Mouse (Mus musculus) liver, adult 2 months (tissue): ENCODE results near the gene Hist1h2aa.

ENCODE experiments used
- CTCF ChIP-seq: fragments of 200-500 bp; IDR thresholded peaks from 2 replicates; pipeline ENCODE4 v1.5.1; 2011; ENCODE audit warnings: low read depth, low read length, control low read depth
- POLR2A ChIP-seq: fragments of 200-500 bp; IDR thresholded peaks from 2 replicates; pipeline ENCODE4 v1.6.1; 2011; ENCODE audit warnings: low read length, control low read depth; ENCODE audit not compliant: insufficient read depth; ENCODE audit errors: extremely low read depth

DNA sequence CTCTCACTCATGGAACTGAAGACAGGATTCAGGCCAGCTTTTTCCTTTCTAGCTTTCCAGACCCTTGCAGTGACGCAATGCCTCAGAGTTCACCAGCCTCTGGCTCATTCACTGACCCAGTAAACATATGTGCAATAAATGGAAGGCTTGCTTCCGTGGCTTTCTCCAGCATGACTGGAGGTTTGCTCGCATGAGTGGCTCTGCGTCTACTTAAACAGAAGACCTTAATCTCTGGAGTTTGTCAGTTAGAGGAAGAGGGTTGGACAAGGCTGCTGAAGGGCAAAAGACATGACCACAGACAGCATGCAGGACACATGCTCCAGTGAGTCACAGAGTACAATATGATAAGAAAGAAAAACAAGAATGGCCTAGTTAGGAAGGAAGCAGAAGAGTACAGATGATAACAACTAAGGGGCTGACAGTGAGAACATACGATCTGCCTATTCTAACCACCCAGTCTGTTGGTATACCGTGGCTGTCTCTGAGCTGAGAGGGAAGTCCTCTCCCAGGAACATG is 20.4 kb upstream of the Hist1h2aa start:
- TF ChIP-seq CTCF (no peak), POLR2A (no peak)
